Mouse (Mus musculus) adrenal gland, adult 8-10 months (tissue): ENCODE data around the gene Kif21a. TPM values are rescaled to one million over a fixed set of nuclear protein-coding genes. Genes with fewer than 3 reads are reported as not detected.

Experiments
- DNase-seq: peaks from one replicate; pipeline ENCODE4 v3.0.0; 2022
- total RNA-seq, 4 experiments: library from RNA; stranded (reverse); gene quantifications; 2 replicates each; pipeline ENCODE4 v1.2.4; 2022

The Kif21a gene
- total RNA-seq = 10 to 100 TPM; 15.8 to 26.1 (median 21.8) TPM

DNA sequence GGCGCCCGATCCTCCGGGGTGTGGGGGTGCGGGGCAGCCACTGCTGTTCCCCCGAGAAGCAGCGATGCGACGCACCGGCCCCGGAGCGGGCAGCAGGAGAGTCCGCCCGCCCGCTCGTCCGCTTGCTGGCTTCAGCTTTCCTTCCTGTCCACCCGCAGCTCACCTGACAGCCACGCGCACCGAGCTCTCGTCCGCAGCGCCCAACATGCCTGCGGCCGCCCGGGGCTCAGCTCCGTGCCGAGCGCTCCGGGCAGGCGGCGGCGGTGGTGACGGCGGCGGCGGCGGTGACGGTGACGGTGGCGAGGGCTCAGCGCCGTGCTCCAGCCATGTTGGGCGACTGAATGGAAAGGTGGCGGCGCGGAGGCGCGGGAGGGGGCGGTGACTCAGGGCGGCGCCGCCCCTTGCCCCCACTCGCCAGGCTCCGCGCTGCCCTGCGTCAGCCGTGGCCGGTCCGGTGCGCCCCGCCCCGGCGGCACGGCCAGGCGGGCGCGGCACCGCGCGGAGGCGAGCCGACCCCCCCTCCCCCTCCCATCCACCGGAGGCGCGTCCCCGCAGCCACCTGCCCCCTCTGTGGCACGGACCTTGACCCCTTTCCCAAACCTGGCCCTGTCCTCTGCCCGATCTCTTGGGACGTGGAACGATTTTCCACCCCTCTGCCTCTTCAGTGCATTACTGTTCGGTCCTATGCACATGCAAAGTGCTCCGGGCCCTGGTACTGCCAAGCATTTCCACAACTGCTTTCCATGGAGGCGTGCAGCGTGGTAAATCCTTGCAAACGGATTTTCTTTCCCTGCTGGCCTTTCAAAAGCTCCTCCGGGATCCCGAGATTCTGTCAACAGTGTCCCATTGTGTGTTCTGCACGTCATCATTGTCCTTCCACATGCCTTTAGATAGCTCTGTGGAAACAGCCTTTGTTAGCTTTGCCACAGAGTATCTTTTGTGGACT, at the start of gene Kif21a:
TSS of gene Kif21a (minus strand) at position 453 of the 946 bp plus-strand sequence.
- peak; percentile 70 for DNase-seq

DNA sequence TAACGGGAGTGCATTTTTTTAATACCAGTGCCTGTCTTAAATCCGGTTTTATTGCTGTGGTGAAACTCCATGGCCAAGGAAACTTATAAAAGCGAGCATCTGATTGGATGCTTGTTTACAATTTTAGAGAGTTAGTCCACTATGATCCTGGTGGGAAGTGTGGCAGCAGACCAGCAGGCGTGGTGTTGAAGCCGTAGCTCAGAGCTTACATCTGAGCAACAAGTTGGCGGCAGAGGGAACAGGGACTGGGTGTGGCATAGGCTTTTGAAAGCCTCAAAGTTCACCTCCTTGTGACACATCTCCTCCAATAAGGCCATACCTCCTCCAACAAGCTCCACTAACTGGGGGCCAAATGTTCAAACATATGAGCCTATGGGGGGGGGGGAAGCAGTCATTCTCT, 46.9 kb upstream of the Kif21a start:
- no peak for DNase-seq

DNA sequence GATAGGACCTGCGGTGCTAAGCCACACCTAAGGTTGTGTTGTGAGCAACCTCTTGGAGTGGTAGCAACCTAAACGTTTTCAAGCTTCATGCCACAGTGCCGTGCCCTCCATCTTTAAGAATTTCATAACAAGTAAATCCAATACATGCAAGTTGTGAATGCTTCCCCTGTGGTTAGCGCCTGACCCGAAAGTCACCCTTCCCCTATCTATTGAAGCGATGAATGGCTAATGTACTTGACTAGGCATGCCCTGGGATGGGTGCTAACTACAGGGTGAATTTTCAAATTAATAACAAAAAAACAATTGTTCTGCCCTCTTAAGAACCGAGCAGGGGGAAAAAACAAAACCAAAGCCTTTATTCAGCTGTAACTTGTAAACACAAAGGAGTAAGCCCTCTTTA, 39.7 kb upstream of the Kif21a start:
- no peak for DNase-seq

DNA sequence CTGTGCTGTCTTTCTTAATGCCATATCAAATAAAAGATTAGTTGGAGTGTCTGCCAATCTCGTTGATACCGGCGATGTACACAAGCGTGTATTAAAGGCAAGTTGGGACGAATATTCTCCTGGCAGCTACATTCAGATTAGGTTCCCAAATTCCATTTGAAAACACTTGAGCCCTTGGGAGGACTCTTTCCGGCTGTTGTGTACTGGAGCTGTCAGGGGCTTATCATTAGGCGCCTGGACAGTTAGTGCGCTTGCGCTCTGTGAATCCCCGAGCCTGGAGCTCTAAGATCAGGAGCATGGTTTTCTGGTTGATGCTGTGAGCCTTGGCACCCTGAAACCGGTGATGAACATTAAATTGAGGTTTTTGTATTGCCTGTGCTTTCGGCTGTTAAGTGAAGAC, 38.3 kb upstream of the Kif21a start:
- DNase-seq = no peak

DNA sequence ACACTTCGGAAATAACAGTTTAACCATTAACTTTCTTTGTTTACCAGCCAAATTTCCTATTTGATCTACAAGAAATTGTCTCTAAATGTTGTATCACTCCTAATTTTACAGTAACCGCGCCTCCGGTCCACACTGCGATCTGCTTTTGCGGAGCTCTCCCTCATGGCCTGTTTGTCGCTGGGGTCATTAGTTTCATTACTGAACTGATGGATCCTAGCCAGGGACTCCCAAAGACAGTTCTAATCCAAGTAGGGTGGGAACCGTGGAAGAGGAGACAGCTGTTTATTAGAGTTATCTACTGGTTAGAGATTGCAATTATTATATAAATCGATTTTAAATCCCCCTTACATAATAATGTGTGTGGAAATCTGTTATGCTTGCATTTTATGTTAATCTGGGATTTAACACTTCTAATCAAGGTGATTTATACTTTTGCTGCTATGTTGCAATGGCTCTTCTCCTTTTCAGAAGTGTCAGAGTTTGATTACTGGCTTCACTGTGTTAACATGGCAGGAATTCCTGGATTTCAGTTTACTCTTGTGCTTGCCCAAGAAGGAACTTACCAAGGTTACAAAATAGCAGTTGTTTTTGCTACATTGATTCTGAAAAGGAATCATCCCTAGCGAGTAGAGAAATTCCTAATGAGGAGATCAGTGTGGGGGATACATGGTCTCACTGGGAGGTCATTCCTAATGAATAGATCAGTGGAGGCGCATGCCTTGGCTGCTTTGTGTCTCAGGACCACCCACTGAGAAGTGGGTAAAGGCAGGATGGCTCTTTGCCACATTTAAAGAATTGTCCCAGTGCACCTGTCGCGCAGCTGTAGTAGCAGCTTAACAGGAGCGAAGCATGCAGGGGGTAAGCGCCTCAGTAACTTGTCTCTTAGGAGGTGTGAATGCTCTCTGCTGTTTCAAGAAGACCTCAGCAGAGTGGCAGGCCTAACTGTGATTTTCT, 28.0 kb upstream of the Kif21a start:
- no peak for DNase-seq

DNA sequence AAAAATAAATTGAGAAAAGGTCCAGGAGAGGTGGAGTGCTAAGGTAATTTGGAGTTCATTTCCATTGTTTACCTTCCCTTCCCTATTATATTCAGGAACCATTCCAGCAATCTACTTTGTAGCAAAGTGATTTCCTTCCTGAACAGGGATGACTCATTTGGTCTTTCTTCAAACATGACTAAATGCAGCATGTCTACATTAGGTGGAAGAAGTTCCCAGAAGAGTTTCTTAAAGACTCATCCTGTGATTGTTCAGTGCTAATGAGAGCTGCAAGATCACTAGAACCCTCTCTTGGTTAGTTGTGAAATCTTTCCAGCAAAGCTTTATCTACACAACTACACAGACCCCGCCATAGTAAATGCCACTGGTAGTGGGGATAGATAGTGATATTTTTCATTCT, 22.7 kb upstream of the Kif21a start:
- no peak for DNase-seq

DNA sequence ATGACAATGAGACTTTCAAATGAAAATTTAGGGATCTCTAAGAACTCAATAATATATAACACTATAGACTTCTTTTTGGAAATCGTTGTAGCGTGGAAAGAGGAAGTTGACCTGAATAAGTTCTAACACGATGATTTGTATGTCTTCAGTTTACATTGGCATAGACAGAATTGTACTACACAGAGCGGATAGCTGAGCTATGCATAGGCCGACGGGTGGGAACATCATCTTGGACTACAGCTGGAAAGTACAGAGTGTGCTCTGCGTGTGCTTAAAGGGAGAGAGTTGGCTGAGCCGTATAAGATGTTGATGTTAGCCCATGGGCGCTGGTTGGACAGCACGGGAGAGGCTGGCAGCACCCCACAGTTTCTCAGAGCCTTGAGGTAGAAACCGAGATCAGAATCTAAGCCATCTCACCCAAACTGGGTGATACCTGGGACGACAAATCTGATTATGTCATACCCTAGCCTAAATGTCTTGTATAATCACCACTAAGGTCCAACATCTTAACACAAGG, 14.6 kb upstream of the Kif21a start:
- DNase-seq = no peak

DNA sequence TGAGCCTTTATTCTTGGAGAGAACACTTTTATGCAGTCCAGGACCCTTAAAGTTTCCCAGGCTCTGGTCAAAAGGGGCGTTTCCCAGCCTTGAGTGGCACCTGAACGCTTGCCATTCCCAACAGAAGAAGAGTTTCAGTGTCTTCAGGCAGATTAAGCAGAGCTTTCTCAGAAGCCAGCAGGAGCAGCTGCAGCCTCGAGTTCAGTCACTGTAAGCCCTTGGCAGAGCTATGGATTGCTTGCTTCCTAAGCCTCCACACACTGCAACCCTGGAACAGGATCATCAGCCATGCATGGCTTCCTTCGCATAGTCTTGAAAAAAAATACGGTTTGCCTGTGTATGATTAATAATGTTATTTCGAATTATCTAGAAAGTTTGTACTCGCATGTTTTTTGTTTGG, 14.1 kb upstream of the Kif21a start:
- no peak for DNase-seq

DNA sequence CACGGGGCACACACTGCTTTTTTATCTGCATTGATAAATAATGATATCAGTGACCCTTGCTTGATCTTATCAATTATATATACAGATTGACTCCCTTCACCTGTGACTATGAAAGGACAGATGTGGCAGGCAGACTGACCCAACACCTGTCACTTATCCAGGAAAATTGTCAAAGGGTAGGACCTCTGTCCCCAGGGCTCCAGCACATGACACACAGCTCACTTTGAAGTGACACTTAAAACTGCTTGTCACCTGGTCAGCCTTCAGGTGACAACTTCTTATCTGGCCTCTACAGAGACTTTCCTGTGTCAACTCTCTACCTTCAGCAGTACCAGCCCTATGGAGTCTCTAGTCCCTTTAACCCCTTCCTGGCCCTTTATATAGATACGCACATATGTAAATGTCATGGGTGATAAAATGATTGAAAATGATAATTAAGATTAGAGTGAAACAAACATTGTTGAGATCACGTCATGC, 7.2 kb upstream of the Kif21a start:
- DNase-seq = no peak

DNA sequence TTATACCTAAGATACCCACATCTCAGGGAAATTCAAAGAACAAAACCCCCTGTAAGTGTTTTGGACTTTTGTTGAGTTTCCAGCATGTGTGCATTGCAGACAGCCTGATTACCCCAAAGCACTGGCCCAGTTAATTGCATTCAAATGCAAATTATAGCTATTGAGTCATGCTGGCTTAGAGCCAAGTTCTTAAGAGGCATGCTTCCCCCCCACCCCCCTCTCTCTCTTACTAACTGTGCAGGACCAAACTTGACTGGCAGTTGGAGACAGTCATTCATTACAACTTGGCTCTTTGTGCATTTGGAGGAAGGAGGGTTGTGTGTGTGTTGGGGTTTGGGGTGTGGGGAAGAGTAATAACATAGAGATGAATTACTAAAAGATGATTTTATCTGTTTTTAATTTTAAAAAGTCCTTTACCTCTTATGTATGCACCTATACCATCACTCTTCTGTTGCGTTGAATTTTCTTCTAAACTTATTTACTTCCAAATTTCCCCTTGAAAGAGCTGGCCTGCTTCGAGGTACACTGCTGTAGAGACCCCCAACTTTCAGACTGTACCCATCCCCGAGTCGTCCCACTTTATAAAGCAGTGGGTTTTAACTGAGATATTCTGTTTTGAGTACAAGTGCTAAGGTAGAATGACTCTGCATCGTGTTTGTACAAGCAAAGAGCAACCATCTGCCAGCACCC, 6.6 kb upstream of the Kif21a start:
- DNase-seq = no peak

DNA sequence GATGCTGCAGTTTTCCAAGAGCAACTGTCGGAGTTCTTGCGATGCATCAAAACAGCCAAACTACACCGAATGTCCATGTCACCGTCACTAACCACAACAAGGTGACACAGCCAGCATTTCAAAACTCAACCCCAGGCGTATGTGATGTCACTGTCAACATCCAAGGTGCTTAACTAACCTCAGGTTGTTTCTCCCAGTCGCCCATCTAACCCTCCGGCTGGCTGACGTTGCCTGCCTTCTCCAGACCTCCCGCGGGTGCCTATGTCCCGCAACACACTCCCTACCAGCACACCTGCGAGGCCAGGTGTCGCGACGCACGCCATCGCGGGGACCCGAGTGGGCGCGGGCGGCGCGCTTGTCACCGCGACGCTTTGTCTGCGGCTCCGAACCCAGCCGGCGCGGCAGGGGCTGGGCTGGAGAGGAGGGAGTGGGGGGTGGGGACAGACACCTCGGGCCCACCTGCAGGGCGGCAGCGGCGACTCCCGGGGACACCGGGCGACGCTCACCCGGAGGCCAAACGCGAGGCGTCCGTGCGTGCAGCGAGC, 725 bp downstream of the Kif21a start:
- peak; percentile 8 for DNase-seq

DNA sequence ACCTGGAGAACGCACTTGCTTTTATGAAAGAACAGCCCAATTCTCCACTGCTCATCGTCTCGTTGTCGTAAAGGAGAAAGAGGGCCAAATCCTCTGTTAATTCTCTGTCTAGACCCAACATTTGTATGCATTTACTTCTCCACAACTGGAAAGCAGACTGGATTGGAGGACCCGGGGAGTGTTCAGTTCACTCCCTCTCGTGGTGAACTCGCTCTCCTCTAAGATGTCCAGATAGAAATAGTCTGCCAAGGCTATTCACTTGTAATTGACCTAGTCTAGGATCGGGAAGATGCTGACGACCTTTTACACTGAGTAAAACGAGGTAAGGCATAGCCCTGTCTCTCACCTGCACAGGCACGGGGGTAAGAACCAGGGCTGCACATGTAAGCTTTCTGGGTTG, 2.1 kb downstream of the Kif21a start:
- DNase-seq = no peak

DNA sequence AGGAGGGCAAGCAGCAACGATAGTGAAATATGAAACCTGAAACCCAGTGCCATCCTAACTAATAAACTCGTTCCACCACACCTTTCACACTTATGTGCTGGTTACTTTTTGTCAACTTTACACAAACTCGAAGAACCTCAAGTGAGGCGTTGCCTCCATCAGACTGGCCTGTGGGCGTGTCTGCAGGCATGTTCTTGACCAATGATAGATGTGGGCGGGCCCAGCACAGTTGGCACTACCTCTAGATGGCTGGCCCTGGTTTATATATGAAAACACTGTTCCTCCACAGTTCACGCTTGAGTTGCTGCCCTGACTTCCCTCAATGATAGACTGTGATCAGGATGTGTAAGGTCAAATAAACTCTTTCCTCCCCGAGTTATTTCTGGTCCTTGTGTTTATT, 3.2 kb downstream of the Kif21a start:
- peak; percentile 9 for DNase-seq

DNA sequence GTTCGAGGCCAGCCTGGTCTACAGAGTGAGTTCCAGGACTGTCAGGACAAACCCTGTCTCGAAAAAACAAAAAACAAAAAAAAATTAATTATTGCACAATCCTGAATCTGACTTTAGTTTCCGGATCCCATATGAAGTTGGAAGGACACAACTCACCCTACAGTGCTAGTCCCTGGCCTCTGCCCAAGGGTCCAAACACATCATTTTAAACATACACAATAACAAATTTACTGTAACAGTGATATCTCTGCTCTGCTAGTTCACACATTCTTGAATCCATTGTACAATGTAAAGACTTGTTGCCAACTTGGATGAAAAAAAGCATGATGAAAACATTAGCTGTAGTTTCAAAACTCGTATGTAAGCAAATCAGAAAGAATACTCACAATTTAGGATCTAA, 6.5 kb downstream of the Kif21a start:
- DNase-seq = no peak

DNA sequence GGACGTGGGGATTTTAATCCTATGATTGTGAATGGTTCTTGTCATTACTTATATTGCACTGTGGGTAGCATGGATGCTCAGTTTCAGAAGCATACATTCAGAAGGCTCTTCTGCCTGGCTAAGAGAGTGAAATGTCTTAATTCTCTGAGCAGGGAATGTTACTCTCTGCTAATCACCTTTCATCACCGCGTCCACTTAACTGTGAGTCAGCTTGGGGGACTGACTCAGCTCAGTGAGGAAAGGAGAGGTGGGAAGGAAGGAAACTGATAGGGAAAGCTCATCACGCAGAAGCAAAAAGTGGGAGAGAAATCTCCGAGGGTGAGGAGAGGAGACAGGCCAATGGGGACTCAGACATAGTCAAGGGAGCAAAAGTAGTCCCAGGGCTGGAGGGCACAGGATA, 10.9 kb downstream of the Kif21a start:
- no peak for DNase-seq

DNA sequence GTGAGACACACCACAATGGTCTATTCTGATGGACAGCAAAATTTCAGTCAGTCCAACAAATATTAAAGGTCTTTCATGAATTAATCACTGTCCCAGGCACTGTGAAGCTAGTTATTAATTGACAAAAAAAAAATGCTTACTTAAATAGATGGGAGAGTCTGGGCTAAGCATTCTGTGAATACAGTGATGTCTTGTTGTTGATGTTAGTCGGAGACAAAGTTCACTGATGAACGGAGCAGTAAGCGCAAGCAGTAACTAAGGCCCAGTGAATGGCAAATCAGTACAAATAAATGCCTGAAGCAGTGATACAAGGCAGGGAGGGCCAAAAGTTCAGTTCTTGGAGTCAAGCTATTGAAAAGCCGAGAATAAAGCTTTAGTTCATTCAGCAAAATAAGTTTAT, 15.7 kb downstream of the Kif21a start:
- DNase-seq = no peak

DNA sequence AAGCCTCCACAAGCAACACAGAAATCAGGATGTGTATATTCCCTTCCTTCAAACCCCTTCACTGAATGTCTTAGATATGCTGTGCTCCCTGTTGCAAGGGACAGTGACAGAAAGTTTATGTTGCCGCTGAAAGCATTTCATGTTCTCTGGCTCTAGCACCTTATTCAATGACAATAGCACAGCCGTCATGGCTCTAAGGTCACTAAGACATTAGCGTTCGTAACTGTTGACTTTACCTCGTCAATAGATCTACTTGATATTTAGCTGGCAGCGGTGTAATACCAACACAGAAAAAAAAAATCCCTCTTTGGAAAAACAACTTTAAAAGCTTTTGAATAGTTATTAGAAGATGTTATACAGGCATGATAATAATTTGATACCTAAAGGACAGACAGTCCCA, 16.2 kb downstream of the Kif21a start:
- no peak for DNase-seq

DNA sequence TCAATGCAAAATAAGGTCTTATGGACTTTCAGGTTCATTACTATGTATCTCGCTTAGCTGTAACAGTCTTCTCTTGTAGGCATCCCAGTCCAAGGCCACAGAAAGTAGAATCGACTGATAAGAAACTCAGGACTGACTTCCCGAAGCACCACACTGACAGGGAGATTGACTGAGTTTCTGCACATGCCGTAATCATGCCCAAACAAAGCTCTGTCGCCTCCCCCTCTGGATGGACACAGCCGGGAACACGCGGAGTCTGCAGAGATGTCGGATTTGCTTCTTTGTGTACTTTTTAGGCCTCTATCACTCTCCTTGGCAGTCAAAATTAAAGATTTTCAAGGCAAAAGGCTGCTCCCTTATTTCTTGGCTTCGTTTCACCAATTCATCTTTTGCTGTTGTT, 20.8 kb downstream of the Kif21a start:
- peak; percentile 47 for DNase-seq

DNA sequence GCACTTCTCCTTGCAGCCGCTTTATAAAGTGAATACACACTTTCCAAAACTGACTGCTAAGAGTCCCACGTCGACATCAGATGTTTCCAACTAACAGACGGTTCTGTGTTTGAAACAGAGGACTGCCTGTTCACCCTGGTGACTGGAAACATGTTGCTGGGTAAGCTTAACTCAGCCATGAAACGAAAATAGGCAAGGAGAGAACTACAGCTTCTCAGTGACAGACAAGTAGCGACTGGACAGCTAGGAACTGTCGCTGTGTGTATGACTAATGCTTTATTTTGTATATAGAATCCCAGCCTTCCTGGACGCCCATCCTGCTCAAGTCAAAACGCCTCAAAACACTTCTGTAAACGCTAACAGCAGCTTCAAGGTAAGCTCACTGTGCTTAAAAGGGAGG, 21.3 kb downstream of the Kif21a start:
- DNase-seq = no peak

DNA sequence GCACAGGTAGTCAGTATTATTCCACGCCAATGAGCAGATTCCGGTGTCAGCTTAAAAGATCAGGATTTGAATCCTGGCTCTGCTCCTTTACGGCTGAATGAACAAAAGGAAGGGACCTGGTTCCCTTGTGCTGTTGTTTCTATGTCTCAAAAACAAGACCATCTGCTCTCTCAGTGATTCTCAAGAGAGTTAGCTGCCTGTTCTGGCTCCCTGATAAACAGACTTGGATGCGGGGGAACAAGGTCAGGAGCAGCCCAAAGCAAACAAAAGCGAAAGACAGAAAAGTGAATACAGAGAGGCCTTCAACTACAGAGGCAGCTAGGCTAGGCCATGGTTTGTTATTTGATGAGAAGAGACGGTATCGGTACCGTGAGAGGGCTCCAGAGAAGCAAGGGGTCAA, 27.5 kb downstream of the Kif21a start:
- DNase-seq = no peak

DNA sequence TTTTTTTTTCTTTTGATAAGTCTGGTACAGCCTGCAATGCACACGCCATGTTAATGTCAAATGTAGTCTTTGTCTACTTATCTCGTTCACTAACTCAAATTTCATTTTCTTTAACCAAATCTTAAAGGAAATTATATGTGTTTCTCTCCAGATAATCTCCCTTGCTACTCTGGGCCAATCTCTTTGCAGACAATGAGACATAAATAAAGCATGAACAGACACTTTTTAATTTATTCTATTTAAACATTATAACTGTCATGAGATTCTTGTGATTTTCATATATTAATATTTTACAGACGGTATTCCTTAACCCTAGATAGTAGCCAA, 30.9 kb downstream of the Kif21a start:
- DNase-seq = no peak

DNA sequence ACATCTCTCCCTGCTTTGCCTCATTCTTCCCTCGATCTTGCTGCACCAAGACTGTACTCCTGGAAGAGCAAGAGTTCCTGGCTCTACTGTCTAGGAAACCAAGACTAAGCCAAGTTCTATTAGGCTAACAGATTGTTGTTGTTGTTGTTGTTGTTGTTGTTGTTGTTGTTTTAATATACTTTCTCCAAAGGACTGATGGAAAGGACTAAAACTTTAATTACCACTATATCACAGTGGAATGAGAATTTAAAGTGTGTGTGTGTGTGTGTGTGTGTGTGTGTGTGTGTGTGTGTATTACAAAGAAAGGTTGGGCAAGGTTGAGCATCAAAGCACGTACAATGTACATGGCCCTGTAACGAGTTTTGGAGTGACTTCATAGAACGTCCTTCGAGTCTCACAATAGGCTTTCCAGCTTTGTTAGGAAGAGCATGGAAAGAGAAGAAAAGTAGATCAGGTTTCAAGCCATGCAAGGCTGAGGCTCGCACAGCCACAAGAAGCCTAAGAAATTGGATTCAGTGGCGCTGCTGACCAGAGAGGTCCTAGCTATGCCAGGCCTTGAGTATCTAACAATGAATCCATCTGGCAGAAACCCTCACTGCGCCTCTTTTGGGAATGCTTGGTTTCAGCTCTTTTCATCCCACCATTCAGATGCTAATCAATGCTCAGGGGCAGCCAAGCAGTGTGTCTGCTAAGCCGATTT, 31.4 kb downstream of the Kif21a start:
- no peak for DNase-seq
